Mouse (Mus musculus) cerebellum, adult 2 months (tissue): ENCODE measurements around the gene Itih2.

Experiments used
- CTCF ChIP-seq: fragments of 200-500 bp; IDR thresholded peaks from 2 replicates; pipeline ENCODE4 v1.5.1; 2011; ENCODE audit warnings: low read depth, mild to moderate bottlenecking, control low read depth, low read length, moderate library complexity, borderline replicate concordance; ENCODE audit not compliant: insufficient read depth
- POLR2A ChIP-seq: fragments of 200-500 bp; IDR thresholded peaks from 2 replicates; pipeline ENCODE4 v1.6.1; 2011; ENCODE audit warnings: low read length, control low read depth, borderline replicate concordance; ENCODE audit not compliant: insufficient read depth

DNA sequence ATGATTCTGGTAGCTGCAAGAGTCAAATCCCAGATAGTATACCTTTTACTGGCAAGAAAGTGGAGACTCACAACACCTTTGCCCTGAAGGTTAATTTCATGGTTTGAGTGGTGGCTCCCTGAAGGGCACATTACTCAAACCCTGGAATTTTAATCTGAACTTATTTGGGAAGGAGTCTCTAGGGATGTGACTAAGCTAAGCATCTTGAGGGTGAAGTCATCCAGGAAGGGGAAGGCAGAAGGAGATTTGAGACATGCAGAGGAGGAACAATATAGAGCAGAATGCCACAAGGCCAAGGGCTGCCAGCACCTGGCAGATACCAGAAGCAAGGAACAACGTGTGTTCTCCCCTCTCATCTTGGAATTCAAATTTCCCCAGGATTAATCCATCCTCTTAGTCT lies 12.4 kb downstream of the Itih2 start:
- TF ChIP-seq POLR2A (no peak), CTCF (no peak)
